Mouse (Mus musculus) myocyte (in vitro differentiated cells): ENCODE results near the gene Tmc7.

Experiments
- CEBPB ChIP-seq: IDR thresholded peaks from 2 replicates; pipeline ENCODE4 v1.6.1; 2011; ENCODE audit warnings: mild to moderate bottlenecking, moderate library complexity; ENCODE audit not compliant: poor library complexity, insufficient read depth, severe bottlenecking
- E2F4 ChIP-seq: IDR thresholded peaks from one replicate; pipeline ENCODE4 v1.6.1; 2011; ENCODE audit warnings: mild to moderate bottlenecking, control low read depth, moderate library complexity; ENCODE audit not compliant: insufficient read depth
- MAX ChIP-seq: IDR thresholded peaks from one replicate; pipeline ENCODE4 v1.6.1; 2011; ENCODE audit warnings: low read depth, mild to moderate bottlenecking, control low read depth
- MYOD1 ChIP-seq, 3 experiments: IDR thresholded peaks; one replicate each; pipeline ENCODE4 v1.6.1; 2011; ENCODE audit warnings: control low read depth in 2 of 3, low read depth in 2 of 3, mild to moderate bottlenecking in 2 of 3, moderate library complexity in 1 of 3; ENCODE audit not compliant: insufficient read length in 2 of 3, control insufficient read depth in 1 of 3
- MYOG ChIP-seq, 3 experiments: IDR thresholded peaks; one replicate each; pipeline ENCODE4 v1.6.1; 2011; ENCODE audit warnings: control low read depth in 2 of 3, low read depth in 2 of 3, mild to moderate bottlenecking in 2 of 3; ENCODE audit not compliant: insufficient read length in 2 of 3, control insufficient read depth in 1 of 3, insufficient read depth in 1 of 3
- POLR2A ChIP-seq: IDR thresholded peaks from one replicate; pipeline ENCODE4 v1.6.1; 2011; ENCODE audit warnings: low read depth, mild to moderate bottlenecking, control low read depth, moderate library complexity; ENCODE audit not compliant: insufficient read length
- POLR2AphosphoS2 ChIP-seq: IDR thresholded peaks from one replicate; pipeline ENCODE4 v1.6.1; 2011; ENCODE audit warnings: low read depth, control low read depth; ENCODE audit not compliant: insufficient read length
- REST ChIP-seq: IDR thresholded peaks from one replicate; pipeline ENCODE4 v1.6.1; 2011; ENCODE audit warnings: mild to moderate bottlenecking, control low read depth, moderate library complexity; ENCODE audit not compliant: insufficient read depth, insufficient read length
- SRF ChIP-seq: IDR thresholded peaks from one replicate; pipeline ENCODE4 v1.6.1; 2011; ENCODE audit warnings: low read depth; ENCODE audit not compliant: control insufficient read depth, insufficient read length
- TCF12 ChIP-seq: IDR thresholded peaks from one replicate; pipeline ENCODE4 v1.6.1; 2011; ENCODE audit warnings: mild to moderate bottlenecking, control low read depth; ENCODE audit not compliant: poor library complexity, insufficient read depth, severe bottlenecking
- USF1 ChIP-seq: IDR thresholded peaks from one replicate; pipeline ENCODE4 v1.6.1; 2011; ENCODE audit warnings: low read depth, mild to moderate bottlenecking, control low read depth, moderate library complexity

DNA sequence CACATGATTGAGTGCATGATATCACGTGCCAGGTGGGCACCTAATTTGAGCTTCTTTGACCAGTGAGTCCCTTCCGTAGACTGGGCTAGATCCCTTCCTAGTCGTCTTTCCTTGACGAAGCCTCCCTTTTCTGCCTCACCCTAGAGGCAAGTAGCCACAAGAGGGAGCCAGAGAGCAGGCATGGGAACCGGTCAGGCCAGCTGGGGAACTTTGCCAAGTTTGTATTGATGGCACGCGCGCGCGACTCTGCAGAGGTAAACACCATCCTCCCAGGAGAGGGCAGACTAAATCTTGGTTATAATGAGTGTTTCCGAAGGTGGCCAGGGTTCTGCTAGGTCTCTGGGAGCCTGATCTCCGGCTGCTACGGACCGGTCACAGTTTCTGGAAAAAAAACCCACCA is 10.7 kb upstream of the Tmc7 start:
- TF ChIP-seq POLR2AphosphoS2 = no peak
- TF ChIP-seq USF1 = no peak
- TF ChIP-seq E2F4 = no peak
- TF ChIP-seq POLR2A = no peak
- no peak for TF ChIP-seq MYOD1 (IDR thresholded peaks at IDR 0.05; ENCODE audit: control insufficient read depth in 1 of 3, insufficient read length in 2 of 3, low read depth in 2 of 3)
- no peak for TF ChIP-seq MAX
- TF ChIP-seq TCF12 = no peak
- TF ChIP-seq MYOG (IDR thresholded peaks at IDR 0.05; ENCODE audit: control insufficient read depth in 1 of 3, insufficient read depth in 1 of 3, insufficient read length in 2 of 3, low read depth in 2 of 3) = no peak
- TF ChIP-seq CEBPB = no peak
- no peak for TF ChIP-seq SRF
- no peak for TF ChIP-seq REST
